Comparison of ENCODE assay signal across 21 mouse cellular contexts in the genomic region with DNA sequence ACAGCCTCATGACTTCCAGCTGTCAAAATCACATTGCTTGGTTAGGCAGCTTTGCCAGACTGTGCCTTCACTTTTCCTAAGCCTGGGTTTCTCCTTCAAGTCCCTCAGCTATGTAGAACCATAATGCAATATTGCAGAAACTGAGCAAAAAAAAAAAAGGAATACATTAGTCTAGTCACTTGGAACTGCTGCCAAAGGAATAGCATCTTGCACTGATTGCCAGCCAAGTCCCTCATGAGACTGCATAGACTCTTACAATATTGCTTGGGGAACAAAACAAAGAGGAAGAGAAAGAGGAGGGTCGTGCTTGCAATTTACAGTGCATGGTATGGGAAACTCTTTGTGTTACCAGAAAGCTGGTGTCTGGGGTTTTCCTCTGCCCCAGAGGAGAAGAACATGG.
DNase-seq lines count a peak whose midpoint lies in the region; ATAC-seq and TF ChIP-seq lines count a peak whose summit lies in the region.
"Had no signal": no experiment of that assay in that cellular context is flagged by ENCODE, and none has a peak within 500 bp of the region (broad histone marks: within the 10 kb centered on the region; RNA-seq: fewer than 3 reads in every experiment).

No protein-coding gene starts in this region.

- no peaks in the 10 kb centered on the region for H3K4me1 ChIP-seq in hindbrain, postnatal 0 days (ENCODE audit: insufficient read depth, low read length)
- H3K4me1 ChIP-seq in hindbrain, embryonic 14.5 days (replicated peaks; ENCODE audit: control insufficient read depth, insufficient read depth, low read length), result no peaks in the 10 kb centered on the region; the same call in 1 of the 2 replicates

- H3K4me3 ChIP-seq in hindbrain, postnatal 0 days (ENCODE audit: low read length), result no peak overlapping the region
- no peak overlapping the region for H3K4me3 ChIP-seq in hindbrain, embryonic 14.5 days (replicated peaks; ENCODE audit: low read length)
- H3K4me3 ChIP-seq: hindbrain, embryonic 15.5 days; midbrain, embryonic 12.5 days had no signal

- DNase-seq in adrenal gland, postnatal 10 days, result peak; percentile 2
- DNase-seq in adrenal gland, adult 8-10 months, result no peak
- peak; percentile 54 for DNase-seq in hindbrain, postnatal 0 days (ENCODE audit: low spot score)
- no peak for DNase-seq in hindbrain, embryonic 14.5 days (ENCODE audit: low spot score)
- DNase-seq in right cerebral cortex, postnatal 10 days (ENCODE audit: low spot score in 2 of 2), result peak; percentile 48 to 65
- no peak for DNase-seq in right cerebral cortex, postnatal 4 days
- no peak for DNase-seq in gastrocnemius, postnatal 14 days
- DNase-seq in gastrocnemius, postnatal 25 days, result no peak
- DNase-seq: adrenal gland, postnatal 36 days; cerebellum, adult 9-11 months; embryo, embryonic 11 days; heart, postnatal 14 days; kidney, adult 11 months; kidney, postnatal 14 days; liver; liver, postnatal 0 days had no signal

- no peaks in the 10 kb centered on the region for H3K9me3 ChIP-seq in hindbrain, postnatal 0 days (ENCODE audit: low read length)
- no peaks in the 10 kb centered on the region for H3K9me3 ChIP-seq in hindbrain, embryonic 14.5 days (ENCODE audit: control insufficient read depth, low read length)
- H3K9me3 ChIP-seq: hindbrain, embryonic 15.5 days; midbrain, embryonic 12.5 days had no signal

- no peak for TF ChIP-seq CTCF in hindbrain, postnatal 0 days (IDR thresholded peaks at IDR 0.05; ENCODE audit: low read depth)

- no peak overlapping the region for H3K27ac ChIP-seq in hindbrain, postnatal 0 days
- no peak overlapping the region for H3K27ac ChIP-seq in hindbrain, embryonic 14.5 days
- H3K27ac ChIP-seq: hindbrain, embryonic 15.5 days; macrophage; midbrain, embryonic 12.5 days had no signal

- intact Hi-C loops in gastrocnemius, postnatal 14 days (cut with DNase I; ENCODE audit: low total_unique reads), result no loop called here

- no peak for ATAC-seq in hindbrain, postnatal 0 days
- ATAC-seq in hindbrain, embryonic 14.5 days (ENCODE audit: low FRiP score), result no peak
- ATAC-seq: liver, postnatal 0 days had no signal

- 25% methylated on average over 1 of the region's 1 CpGs for WGBS in hindbrain, postnatal 0 days
- WGBS in hindbrain, embryonic 14.5 days, result 50% methylated on average over 1 of the region's 1 CpGs

- no peak overlapping the region for H3K9ac ChIP-seq in hindbrain, postnatal 0 days (replicated peaks; ENCODE audit: low read length)
- no peak overlapping the region for H3K9ac ChIP-seq in hindbrain, embryonic 14.5 days
- H3K9ac ChIP-seq: hindbrain, embryonic 15.5 days; liver, postnatal 0 days; midbrain, embryonic 12.5 days had no signal

- no peaks in the 10 kb centered on the region for H3K27me3 ChIP-seq in hindbrain, postnatal 0 days (ENCODE audit: insufficient read depth, low read length)
- H3K27me3 ChIP-seq in hindbrain, embryonic 14.5 days (ENCODE audit: control insufficient read depth, insufficient read depth, low read length), result no peaks in the 10 kb centered on the region
- H3K27me3 ChIP-seq: CH12.LX; hindbrain, embryonic 15.5 days; midbrain, embryonic 12.5 days had no signal

- no peaks in the 10 kb centered on the region for H3K36me3 ChIP-seq in hindbrain, postnatal 0 days (ENCODE audit: insufficient read depth, low read length)
- no peaks in the 10 kb centered on the region for H3K36me3 ChIP-seq in hindbrain, embryonic 14.5 days (replicated peaks; ENCODE audit: control insufficient read depth, insufficient read depth)
- H3K36me3 ChIP-seq: hindbrain, embryonic 15.5 days; midbrain, embryonic 12.5 days had no signal

- no peak overlapping the region for H3K4me2 ChIP-seq in hindbrain, postnatal 0 days (ENCODE audit: low read depth, low read length)
- H3K4me2 ChIP-seq in hindbrain, embryonic 14.5 days (replicated peaks), result no peak overlapping the region
- H3K4me2 ChIP-seq: heart, embryonic 11.5 days; hindbrain, embryonic 15.5 days; midbrain, embryonic 12.5 days had no signal

Comparison
In these comparisons a context has a peak if more than half of its experiments do, and no peak if none do; other contexts are left out.
1. DNase-seq: peak in adrenal gland, postnatal 10 days (single experiment), hindbrain, postnatal 0 days (single experiment) and right cerebral cortex, postnatal 10 days (2 of 2); none in adrenal gland, adult 8-10 months (single experiment), hindbrain, embryonic 14.5 days (single experiment), right cerebral cortex, postnatal 4 days (single experiment), gastrocnemius, postnatal 14 days (single experiment) and gastrocnemius, postnatal 25 days (single experiment).